Mouse (Mus musculus) neural tube, embryonic 15.5 days (tissue): Measurements from ENCODE around the gene Poc1b. TPM values are rescaled to one million over a fixed set of nuclear protein-coding genes. Genes with fewer than 3 reads are reported as not detected.

Experiments used
- ATAC-seq: fragments of 200-750 bp; cut with Nextera tagmentation; 2 replicates; pipeline ENCODE4 v1.8.0; 2017; ENCODE audit warnings: mild to moderate bottlenecking, moderate TSS enrichment, moderate library complexity; ENCODE audit not compliant: low FRiP score
- H3K27ac ChIP-seq: fragments of 300-500 bp; sonication (generic); replicated peaks from 2 replicates; pipeline ENCODE4 v1.5.1; 2015; ENCODE audit warnings: mild to moderate bottlenecking, inconsistent platforms
- H3K27me3 ChIP-seq: fragments of 300-500 bp; sonication (generic); replicated peaks from 2 replicates; pipeline ENCODE4 v1.6.1; 2015; ENCODE audit warnings: inconsistent platforms
- H3K36me3 ChIP-seq: fragments of 300-500 bp; sonication (generic); 2 replicates; pipeline ENCODE4 v1.6.1; 2015; ENCODE audit warnings: inconsistent platforms
- H3K4me1 ChIP-seq: fragments of 300-500 bp; sonication (generic); 2 replicates; pipeline ENCODE4 v1.6.1; 2015; ENCODE audit warnings: inconsistent platforms
- H3K4me2 ChIP-seq: fragments of 300-500 bp; sonication (generic); 2 replicates; pipeline ENCODE4 v1.6.1; 2015; ENCODE audit warnings: inconsistent platforms, mild to moderate bottlenecking, moderate library complexity
- H3K4me3 ChIP-seq: fragments of 300-500 bp; sonication (generic); replicated peaks from 2 replicates; pipeline ENCODE4 v1.5.1; 2015; ENCODE audit warnings: mild to moderate bottlenecking, inconsistent platforms
- H3K9ac ChIP-seq: fragments of 300-500 bp; sonication (generic); replicated peaks from 2 replicates; pipeline ENCODE4 v1.6.1; 2015; ENCODE audit warnings: mild to moderate bottlenecking, inconsistent platforms
- H3K9me3 ChIP-seq: fragments of 300-500 bp; sonication (generic); replicated peaks from 2 replicates; pipeline ENCODE4 v1.6.1; 2016; ENCODE audit warnings: inconsistent platforms
- WGBS: fragments of 180-500 bp; shearing (Covaris S2); methylation state at CpG from one replicate; pipeline ENCODE4 v1.1.7; 2015; ENCODE audit warnings: mixed read lengths; 5-methylcytosine and 5-hydroxymethylcytosine counted together
- polyA plus RNA-seq: library from polyadenylated mRNA; unstranded; fragments of >200 nt; fragmentation: Nextera tagmentation; extraction: Ambion mirVana; gene quantifications from 2 replicates; pipeline ENCODE4 v1.2.1, GENCODE M21; 2015

Gene Poc1b
- polyA plus RNA-seq, 1 experiment from 2014 or later: 9.3 TPM

GRCm38 (mm10) chr10:99089906-99090305, 16.9 kb upstream of the Poc1b start:
- Histone ChIP-seq H3K4me1 (0 out of 2 replicates have a peak, but pooled peaks cover 3% of the 10 kb centered on the region), H3K9me3 (no peaks in the 10 kb centered on the region), H3K9ac (no peak overlapping the region), H3K27me3 (no peaks in the 10 kb centered on the region), H3K4me3 (no peak overlapping the region), H3K27ac (no peak overlapping the region), H3K36me3 (no peaks in the 10 kb centered on the region), H3K4me2 (no peak overlapping the region)
- 86% methylated on average over 6 of the region's 6 CpGs for WGBS
- no peak for ATAC-seq

DNA sequence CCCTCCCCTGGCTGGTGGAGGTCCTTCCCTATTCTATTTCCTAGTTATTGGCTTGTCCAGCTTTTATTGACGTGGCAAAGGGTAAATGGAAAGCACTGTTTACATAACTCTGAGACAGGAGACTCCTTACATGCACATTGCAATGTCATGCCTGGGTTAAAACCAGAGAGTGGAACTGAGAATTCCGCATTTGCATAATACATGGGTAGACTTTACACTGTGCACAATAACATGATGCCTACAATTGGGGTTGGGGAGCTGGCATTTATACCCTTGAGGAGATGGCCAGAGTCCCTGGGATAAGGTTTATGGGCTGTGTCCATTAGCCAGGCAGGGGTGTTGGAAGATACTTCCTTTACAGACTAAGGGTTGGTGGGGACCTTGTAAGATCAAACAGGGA, 13.5 kb upstream of the Poc1b start:
- H3K4me2 ChIP-seq: no peak overlapping the region
- WGBS: 87% methylated on average over 2 of the region's 2 CpGs
- no peaks in the 10 kb centered on the region for H3K36me3 ChIP-seq
- no peaks in the 10 kb centered on the region for H3K4me1 ChIP-seq
- no peak overlapping the region for H3K27ac ChIP-seq
- H3K4me3 ChIP-seq: no peak overlapping the region
- no peaks in the 10 kb centered on the region for H3K9me3 ChIP-seq
- no peak for ATAC-seq
- H3K9ac ChIP-seq: no peak overlapping the region
- no peaks in the 10 kb centered on the region for H3K27me3 ChIP-seq

DNA sequence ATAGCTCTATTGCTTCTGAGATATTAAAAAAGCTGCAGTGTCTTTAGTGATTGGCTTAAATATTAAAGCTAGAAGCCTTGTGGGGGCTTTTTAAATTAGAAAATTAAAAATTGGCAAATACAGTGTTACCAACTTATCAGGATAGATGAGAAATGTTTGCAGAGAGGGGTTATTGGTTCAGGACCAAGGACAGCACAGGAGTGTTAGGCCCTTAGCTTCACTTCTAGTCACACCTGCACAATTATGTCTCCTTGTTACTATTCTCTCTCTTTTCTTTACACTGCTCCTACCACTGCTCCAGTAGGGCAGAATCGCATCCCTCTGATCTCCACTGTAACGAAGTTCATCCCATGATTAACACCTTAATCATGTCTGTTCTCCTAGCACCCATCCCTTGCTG, 11.7 kb upstream of the Poc1b start:
- no peaks in the 10 kb centered on the region for H3K4me1 ChIP-seq
- H3K27ac ChIP-seq: no peak overlapping the region
- WGBS: 85% methylated on average over 2 of the region's 2 CpGs
- H3K9me3 ChIP-seq: no peaks in the 10 kb centered on the region
- H3K36me3 ChIP-seq: no peaks in the 10 kb centered on the region
- H3K4me3 ChIP-seq: no peak overlapping the region
- H3K4me2 ChIP-seq: no peak overlapping the region
- ATAC-seq: no peak
- H3K27me3 ChIP-seq: no peaks in the 10 kb centered on the region
- H3K9ac ChIP-seq: no peak overlapping the region

- Histone ChIP-seq H3K27me3 (no peaks in the 10 kb centered on the region), H3K36me3 (no peaks in the 10 kb centered on the region), H3K9ac (no peak overlapping the region), H3K27ac (no peak overlapping the region), H3K4me3 (no peak overlapping the region), H3K4me1 (no peaks in the 10 kb centered on the region), H3K9me3 (no peaks in the 10 kb centered on the region), H3K4me2 (no peak overlapping the region)
- ATAC-seq: no peak
- 75% methylated on average over 10 of the region's 10 CpGs for WGBS
These were observed 9.5 kb upstream of the Poc1b start for GRCm38 (mm10) chr10:99097374-99097773.

GRCm38 (mm10) chr10:99105522-99105921, 1.3 kb upstream of the Poc1b start:
- Histone ChIP-seq H3K4me2 (peak overlapping the region; percentile 90; the same call in 1 of the 2 replicates), H3K4me3 (no peak overlapping the region), H3K36me3 (peaks cover 5% of the 10 kb centered on the region), H3K27me3 (no peaks in the 10 kb centered on the region), H3K9me3 (no peaks in the 10 kb centered on the region), H3K4me1 (peaks cover 33% of the 10 kb centered on the region), H3K27ac (no peak overlapping the region), H3K9ac (no peak overlapping the region)
- ATAC-seq: no peak
- WGBS: 87% methylated on average over 3 of the region's 3 CpGs

GRCm38 (mm10) chr10:99106311-99106702, 529 bp upstream of the Poc1b start:
- Histone ChIP-seq H3K9ac (peak overlapping the region; percentile 89), H3K4me1 (peaks cover 38% of the 10 kb centered on the region), H3K4me2 (peak overlapping the region; percentile 90), H3K36me3 (peaks cover 10% of the 10 kb centered on the region), H3K27me3 (no peaks in the 10 kb centered on the region), H3K9me3 (no peaks in the 10 kb centered on the region), H3K4me3 (peak overlapping the region; percentile 85), H3K27ac (peak overlapping the region; percentile 92)
- 29% methylated on average over 8 of the region's 8 CpGs for WGBS
- no peak for ATAC-seq

- peak within 1 kb of the TSS; percentile 92 for H3K27ac ChIP-seq
- H3K9me3 ChIP-seq: no peaks in the 10 kb centered on the region
- H3K9ac ChIP-seq: peak within 1 kb of the TSS; percentile 89
- peak within 1 kb of the TSS; percentile 90 for H3K4me2 ChIP-seq
- H3K4me1 ChIP-seq: peaks cover 38% of the 10 kb centered on the region
- under 1% methylated on average over 22 of the region's 22 CpGs for WGBS
- ATAC-seq: peak; percentile 79
- peaks cover 10% of the 10 kb centered on the region for H3K36me3 ChIP-seq
- H3K27me3 ChIP-seq: no peaks in the 10 kb centered on the region
- H3K4me3 ChIP-seq: peak within 1 kb of the TSS; percentile 85
These were observed 1.1 kb downstream of the Poc1b start, which contains the start of gene Galnt4 for GRCm38 (mm10) chr10:99107964-99108363. Gene Galnt4 (plus strand): TSS chr10:99108159.

DNA sequence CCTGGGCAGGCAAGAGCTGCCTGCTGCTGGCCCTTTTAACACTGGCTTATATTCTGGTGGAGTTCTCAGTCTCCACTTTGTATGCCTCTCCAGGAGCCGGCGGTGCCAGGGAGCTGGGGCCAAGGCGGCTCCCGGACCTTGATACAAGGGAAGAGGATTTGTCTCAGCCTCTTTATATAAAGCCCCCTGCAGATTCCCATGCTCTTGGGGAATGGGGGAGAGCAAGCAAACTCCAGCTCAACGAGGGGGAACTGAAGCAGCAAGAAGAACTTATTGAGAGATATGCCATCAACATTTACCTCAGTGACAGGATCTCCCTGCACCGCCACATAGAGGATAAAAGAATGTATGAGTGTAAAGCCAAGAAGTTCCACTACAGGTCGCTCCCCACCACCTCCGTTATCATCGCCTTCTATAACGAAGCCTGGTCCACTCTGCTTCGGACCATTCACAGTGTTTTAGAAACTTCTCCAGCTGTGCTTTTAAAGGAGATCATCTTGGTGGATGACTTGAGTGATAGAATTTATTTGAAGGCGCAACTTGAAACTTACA, 1.7 kb downstream of the Poc1b start:
- H3K27me3 ChIP-seq: no peaks in the 10 kb centered on the region
- H3K9ac ChIP-seq: peak overlapping the region; percentile 89
- peak overlapping the region; percentile 90 for H3K4me2 ChIP-seq
- 44% methylated on average over 12 of the region's 12 CpGs for WGBS
- peaks cover 40% of the 10 kb centered on the region for H3K4me1 ChIP-seq
- no peaks in the 10 kb centered on the region for H3K9me3 ChIP-seq
- H3K36me3 ChIP-seq: peaks cover 10% of the 10 kb centered on the region
- H3K27ac ChIP-seq: no peak overlapping the region
- no peak for ATAC-seq
- H3K4me3 ChIP-seq: peak overlapping the region; percentile 85

GRCm38 (mm10) chr10:99113533-99113932, 6.7 kb downstream of the Poc1b start:
- no peak overlapping the region for H3K27ac ChIP-seq
- peaks cover 26% of the 10 kb centered on the region for H3K4me1 ChIP-seq
- no peaks in the 10 kb centered on the region for H3K27me3 ChIP-seq
- 45% methylated on average over 3 of the region's 3 CpGs for WGBS
- H3K9ac ChIP-seq: no peak overlapping the region
- no peak overlapping the region for H3K4me2 ChIP-seq
- H3K9me3 ChIP-seq: no peaks in the 10 kb centered on the region
- peaks cover 10% of the 10 kb centered on the region for H3K36me3 ChIP-seq
- no peak for ATAC-seq
- no peak overlapping the region for H3K4me3 ChIP-seq

DNA sequence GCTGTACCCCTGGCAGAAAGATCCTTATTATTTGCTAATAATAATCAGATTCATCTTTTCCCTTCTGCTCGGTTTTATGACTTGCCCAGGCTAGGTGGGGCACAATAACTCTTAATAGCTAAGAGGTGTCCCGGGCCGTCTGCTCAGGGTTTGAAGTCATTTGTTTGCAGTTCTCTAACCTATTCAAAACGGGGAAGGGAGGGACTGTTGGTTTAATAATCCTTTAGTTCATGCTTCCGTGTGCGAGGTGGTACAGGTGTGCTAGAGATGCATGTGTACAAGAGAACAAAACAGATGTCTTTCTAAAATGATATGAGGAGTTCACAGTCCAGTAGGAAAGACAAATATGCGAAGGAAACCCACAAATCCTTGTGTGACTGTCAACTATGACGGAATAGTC, 7.5 kb downstream of the Poc1b start:
- Histone ChIP-seq H3K9ac (no peak overlapping the region), H3K27ac (no peak overlapping the region), H3K9me3 (no peaks in the 10 kb centered on the region), H3K27me3 (no peaks in the 10 kb centered on the region), H3K4me1 (peaks cover 18% of the 10 kb centered on the region), H3K4me3 (no peak overlapping the region), H3K4me2 (no peak overlapping the region), H3K36me3 (peaks cover 10% of the 10 kb centered on the region)
- 80% methylated on average over 8 of the region's 8 CpGs for WGBS
- no peak for ATAC-seq

GRCm38 (mm10) chr10:99115471-99116236, 8.8 kb downstream of the Poc1b start:
- WGBS: 64% methylated on average over 18 of the region's 18 CpGs
- H3K4me1 ChIP-seq: peaks cover 11% of the 10 kb centered on the region; the same call in 1 of the 2 replicates
- no peak for ATAC-seq

DNA sequence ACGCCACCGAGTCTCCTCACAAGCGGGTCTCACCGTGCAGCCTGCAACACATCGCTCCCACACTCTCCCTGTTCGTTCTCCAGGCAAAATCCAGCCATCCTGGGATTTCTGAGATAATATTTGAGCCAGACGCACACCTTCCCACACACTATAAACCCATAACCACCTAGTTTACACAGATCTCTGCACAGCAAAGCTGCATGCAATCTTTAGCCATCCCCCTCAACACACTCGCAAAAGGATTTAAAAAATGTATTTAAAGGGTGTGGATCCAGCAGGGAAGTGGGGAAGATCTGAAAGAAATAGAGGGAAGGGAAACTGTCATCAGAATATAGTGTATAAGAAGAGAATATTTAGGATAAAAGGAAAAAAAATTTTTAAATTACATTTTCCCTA, 9.4 kb downstream of the Poc1b start:
- Histone ChIP-seq H3K9ac (no peak overlapping the region), H3K9me3 (no peaks in the 10 kb centered on the region), H3K27ac (no peak overlapping the region), H3K4me3 (no peak overlapping the region), H3K36me3 (no peaks in the 10 kb centered on the region; the same call in 1 of the 2 replicates), H3K4me1 (peaks cover 6% of the 10 kb centered on the region; the same call in 1 of the 2 replicates), H3K27me3 (no peaks in the 10 kb centered on the region), H3K4me2 (no peak overlapping the region)
- no peak for ATAC-seq
- WGBS: 83% methylated on average over 8 of the region's 8 CpGs

More at GRCm38 (mm10) chr10:99115471-99116236, 8.8 kb downstream of the Poc1b start:
- H3K9me3 ChIP-seq: no peaks in the 10 kb centered on the region
- no peak overlapping the region for H3K4me3 ChIP-seq
- H3K27ac ChIP-seq: no peak overlapping the region
- H3K27me3 ChIP-seq: no peaks in the 10 kb centered on the region
- peaks cover 4% of the 10 kb centered on the region; the same call in 1 of the 2 replicates for H3K36me3 ChIP-seq
- no peak overlapping the region for H3K9ac ChIP-seq
- H3K4me2 ChIP-seq: no peak overlapping the region
